Mouse (Mus musculus): ENCODE measurements around the gene Exoc7.

Gene Exoc7

DNA sequence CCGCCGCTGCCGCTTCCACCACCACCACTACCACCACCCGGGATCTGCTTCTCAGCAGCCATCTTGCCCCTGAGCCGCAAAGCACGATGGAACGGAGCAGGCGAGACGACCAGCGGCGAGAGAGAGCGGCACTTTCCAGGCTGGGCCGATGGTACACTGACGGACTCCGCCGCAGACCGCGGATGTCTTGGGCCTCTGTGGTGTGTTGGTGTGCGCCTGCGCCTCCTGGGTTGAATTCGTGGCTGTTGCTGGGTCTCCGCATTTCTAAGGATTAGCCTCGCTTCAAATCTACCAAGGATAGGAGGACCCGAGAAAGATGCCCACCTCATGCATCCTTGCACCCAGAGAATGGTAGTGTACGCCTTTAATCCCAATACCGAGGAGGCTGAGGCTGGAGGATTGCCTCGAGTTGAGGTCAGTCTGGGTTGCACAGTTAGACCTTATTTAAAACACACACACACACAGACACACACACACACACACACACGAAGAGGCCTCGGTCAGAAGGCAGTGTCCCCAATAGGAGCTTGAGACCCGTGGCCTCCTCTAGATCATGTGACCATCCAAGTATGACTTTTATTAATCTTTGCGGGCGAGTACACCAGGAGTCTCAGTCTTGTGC, 32.9 kb downstream of the Exoc7 start, which contains the start of gene Srp68:
TSS of gene Srp68 (minus strand) at position 173 of the 622 bp plus-strand sequence.
- DNase-seq: peak; percentile 95

DNA sequence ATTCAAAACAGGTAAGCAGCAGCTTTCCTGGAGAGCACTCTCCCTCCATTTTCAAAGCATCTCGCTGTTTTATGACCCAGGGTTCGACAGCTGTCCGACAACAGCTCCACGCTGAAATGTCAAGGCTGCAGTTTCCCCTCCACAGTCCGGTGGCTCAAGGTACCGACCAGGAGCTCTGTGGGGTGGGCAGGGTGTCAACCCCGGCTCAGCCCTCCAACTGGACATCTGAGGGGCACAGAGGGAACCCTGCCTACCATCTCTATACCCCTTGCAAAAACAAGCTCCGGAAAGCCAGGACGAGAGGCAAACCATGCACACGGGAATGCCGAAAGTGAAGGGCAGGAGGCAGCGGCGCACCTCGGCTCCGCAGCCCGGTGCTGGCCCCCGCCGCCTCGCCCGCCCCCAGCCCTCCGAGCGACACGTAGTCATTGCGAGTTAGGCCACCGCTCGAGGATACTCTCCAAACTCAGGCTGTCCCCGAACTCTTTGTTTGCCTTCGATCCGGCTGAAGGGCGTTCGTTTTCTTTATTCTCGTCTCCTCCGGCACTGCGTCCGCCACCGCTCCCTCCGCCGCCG, 33.5 kb downstream of the Exoc7 start:
- no peak for DNase-seq

- DNase-seq: no peak
These were observed 34.2 kb downstream of the Exoc7 start for GRCm38 (mm10) chr11:116272589-116273468.

- DNase-seq: no peak
These were observed 37.5 kb downstream of the Exoc7 start for GRCm38 (mm10) chr11:116269560-116269959.

GRCm38 (mm10) chr11:116268313-116268712, 38.7 kb downstream of the Exoc7 start:
- no peak for DNase-seq

GRCm38 (mm10) chr11:116267637-116268036, 39.4 kb downstream of the Exoc7 start:
- no peak for DNase-seq

DNA sequence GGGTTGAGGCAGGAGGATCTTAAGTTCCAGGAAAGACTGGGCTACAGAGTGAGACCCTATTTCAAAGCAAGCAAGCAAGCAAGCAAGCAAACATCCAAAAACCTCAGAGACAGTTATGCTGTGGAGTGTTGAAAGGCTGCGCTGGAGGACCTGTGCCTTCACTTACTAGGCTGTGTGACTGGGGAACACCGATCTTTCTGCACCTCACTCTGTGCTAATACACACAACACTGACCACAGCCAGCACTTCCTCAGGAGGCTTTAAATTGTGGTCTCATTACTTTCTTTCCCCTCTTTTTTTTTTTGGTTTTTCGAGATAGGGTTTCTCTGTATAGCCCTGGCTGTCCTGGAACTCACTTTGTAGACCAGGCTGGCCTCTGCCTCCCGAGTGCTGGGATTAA, 41.2 kb downstream of the Exoc7 start:
- no peak for DNase-seq

- DNase-seq: peak; percentile 30
These were observed 41.7 kb downstream of the Exoc7 start for GRCm38 (mm10) chr11:116265352-116265751.

DNA sequence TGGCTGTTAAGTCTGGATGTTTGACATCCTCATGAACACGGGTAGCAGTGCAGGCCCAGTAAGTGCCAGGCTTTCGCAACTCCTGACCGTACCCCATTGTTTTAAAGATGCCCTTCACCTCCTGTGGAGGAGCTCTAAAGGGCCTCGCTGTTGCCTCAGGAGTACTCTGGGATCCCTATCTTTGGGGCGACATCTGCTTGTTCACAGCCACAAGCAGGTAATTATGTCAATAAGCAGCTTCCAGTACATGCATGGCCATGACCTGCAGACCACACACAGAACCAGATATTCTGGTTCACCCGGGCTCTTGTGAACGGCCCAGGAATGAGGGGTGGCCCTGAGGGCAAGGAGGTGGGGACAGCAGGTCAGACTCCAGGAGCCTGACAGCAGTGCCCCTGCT, 46.8 kb downstream of the Exoc7 start:
- no peak for DNase-seq

- no peak for DNase-seq
These were observed 47.6 kb downstream of the Exoc7 start for GRCm38 (mm10) chr11:116259461-116259860.

- DNase-seq: peak; percentile 12
These were observed 50.9 kb downstream of the Exoc7 start for GRCm38 (mm10) chr11:116255982-116256675.

DNA sequence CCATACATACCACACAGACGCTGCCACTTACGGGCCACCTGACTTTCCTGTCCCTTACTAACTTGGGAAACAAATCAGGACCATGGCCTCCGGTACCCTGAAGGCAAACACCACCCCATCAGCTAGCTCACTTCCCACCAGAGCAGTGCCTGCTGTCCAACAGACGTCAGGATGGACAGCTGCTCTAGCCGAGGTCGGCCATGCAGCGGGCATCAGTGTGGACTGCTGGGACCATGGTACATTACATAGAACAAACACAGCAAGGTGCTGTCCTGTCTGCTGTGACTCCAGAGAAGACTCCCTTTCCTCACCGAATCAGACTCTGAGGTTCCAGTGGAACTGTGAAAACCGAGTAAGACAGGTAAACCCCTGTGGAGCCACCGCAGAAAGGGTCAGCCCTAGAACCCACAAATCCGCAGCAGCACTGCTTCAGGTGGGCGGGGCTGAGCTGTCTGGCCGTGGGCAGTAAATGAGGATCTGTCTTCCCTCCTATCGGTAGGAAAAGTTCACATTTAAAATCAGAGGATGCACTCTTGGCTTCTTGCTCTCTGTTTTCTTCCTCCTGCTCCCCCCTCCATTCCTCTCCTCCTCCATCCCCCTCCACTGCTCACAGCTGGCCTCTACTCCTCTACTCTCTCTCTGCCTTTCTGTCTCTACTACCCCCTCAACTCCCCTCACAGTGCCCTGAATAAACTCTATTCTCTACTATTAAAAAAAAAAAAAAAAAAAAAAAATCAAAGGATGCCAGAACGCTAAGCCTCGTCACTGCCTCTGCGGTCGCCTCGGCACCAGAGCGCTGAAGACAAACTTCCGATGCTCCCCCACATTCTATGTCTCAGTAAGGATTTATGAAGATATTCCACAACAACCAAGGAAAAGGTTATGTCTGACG, 51.7 kb downstream of the Exoc7 start:
- no peak for DNase-seq

DNA sequence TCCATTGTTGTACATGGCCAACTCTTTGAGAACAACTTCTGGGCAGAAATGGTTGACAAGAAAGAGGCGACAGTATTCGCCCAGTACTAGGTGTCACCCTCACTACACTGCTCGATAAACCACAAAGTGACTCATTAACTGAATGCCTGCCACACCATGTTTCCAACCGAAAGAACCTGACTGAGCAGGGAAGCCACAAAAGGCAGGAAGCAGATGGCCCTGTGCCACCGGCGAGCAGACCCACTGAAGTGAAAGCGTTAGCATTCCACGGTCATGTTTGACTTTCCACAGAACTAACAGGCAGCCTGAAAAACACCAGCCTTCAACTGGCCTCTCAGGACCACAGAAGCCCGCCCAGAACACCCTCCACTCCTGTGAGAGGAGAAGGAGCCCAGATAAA, 52.4 kb downstream of the Exoc7 start:
- no peak for DNase-seq

DNA sequence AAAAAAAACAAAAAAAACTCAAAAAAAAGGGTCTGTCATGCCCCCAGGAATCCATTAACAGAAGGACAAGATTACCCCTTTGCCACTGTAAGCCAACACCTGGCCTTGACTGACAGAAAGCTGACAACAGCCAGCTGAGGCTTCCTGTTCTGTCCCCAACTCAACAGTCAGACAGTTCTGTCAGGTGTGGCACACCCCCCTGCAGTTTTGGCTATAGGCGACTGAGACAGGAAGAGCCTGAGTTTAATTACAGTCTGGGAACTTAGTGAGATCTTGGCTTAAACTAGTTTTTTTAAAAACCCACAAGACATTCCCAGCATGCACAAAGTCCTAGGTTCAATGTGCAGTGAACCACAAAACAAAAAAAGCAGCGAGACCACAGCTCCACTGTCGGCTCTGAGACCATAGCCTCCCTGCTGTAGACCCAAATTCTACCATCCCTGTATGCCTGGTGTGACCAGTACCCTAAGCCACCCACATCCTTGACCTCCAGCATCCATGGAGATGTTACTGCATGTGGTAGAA, 53.9 kb downstream of the Exoc7 start:
- DNase-seq: no peak

- no peak for DNase-seq
These were observed 56.1 kb downstream of the Exoc7 start for GRCm38 (mm10) chr11:116250898-116251297.

GRCm38 (mm10) chr11:116247502-116248222, 59.4 kb downstream of the Exoc7 start:
- no peak for DNase-seq

DNA sequence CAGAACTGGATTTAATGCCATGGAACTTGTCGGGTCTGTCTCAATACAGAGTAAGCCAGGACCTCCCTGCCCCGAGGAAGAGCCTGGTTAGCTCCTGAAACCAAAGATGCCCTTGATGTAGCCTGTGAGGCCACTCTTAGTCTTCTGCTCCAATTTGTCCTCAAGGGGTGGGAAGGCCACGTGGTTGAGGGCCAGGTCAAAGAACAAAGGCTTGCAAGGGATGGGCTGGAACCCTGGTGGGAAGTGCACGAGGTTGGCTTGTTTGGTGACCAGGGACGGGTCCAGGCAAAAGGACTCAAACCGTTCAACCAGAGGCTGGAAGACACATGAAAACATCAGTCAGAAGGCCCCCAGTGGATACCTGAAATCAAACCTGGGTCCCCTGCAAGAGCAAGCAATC, 61.4 kb downstream of the Exoc7 start:
- no peak for DNase-seq

DNA sequence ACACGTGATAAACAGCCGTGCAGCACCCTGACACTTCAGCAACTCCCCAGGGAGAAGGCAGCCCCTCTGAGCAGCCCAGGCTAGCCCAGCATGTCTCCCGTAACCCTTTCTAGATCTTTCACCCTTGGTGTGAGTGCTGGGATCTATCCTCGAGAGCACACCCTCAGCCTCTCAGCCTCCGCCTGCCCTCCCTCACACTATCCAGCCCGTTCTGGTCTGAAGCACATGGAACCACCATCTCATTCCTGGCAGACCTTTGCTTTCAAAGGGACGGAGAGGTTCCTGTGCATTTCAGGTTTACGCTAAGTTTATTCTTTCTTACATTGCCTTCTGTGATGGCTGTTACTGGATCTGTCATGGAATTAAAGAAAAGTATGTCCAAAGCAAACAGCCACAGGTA, 62.5 kb downstream of the Exoc7 start:
- DNase-seq: no peak

GRCm38 (mm10) chr11:116241744-116242235, 65.2 kb downstream of the Exoc7 start:
- no peak for DNase-seq

- no peak for DNase-seq
These were observed 67.2 kb downstream of the Exoc7 start for GRCm38 (mm10) chr11:116239797-116240196.
